Comparison of ENCODE assay signal across 8 mouse cellular contexts in genomic region chr10:128082477-128082808, GRCm38 (mm10). TPM values are rescaled to one million over a fixed set of nuclear protein-coding genes. Genes with fewer than 3 reads are reported as not detected.
DNase-seq lines count a peak whose midpoint lies in the region; ATAC-seq and TF ChIP-seq lines count a peak whose summit lies in the region.

No protein-coding gene starts in this region.

- intact Hi-C loops in left cerebral cortex, adult 2 months (cut with DNase I): loop anchor here (2.0 kb wide), 1 partner anchor 48 kb away; the partner anchor contains the start of gene Naca

- no peak for DNase-seq in left cerebral cortex, adult 2 months (ENCODE audit: extremely low spot score in 1 of 2, low spot score in 2 of 2)
- no peak for DNase-seq in left cerebral cortex, adult 11 months (ENCODE audit: low spot score)
- DNase-seq in hindbrain, postnatal 0 days (ENCODE audit: low spot score): peak; percentile 38
- DNase-seq in cerebellum, adult 9-11 months: no peak
- no peak for DNase-seq in layer of hippocampus, postnatal 25 days (ENCODE audit: extremely low spot score in 1 of 2, low spot score in 1 of 2)
- DNase-seq in kidney, postnatal 36 days: no peak

- H3K27me3 ChIP-seq in embryonic facial prominence, embryonic 13.5 days: no peaks in the 10 kb centered on the region
- no peaks in the 10 kb centered on the region for H3K27me3 ChIP-seq in hindbrain, postnatal 0 days (ENCODE audit: insufficient read depth, low read length)
- H3K27me3 ChIP-seq in myocyte (ENCODE audit: control insufficient read depth, insufficient read depth, insufficient read length): no peaks in the 10 kb centered on the region

- H3K9me3 ChIP-seq in embryonic facial prominence, embryonic 13.5 days: no peaks in the 10 kb centered on the region
- H3K9me3 ChIP-seq in hindbrain, postnatal 0 days (ENCODE audit: low read length): no peaks in the 10 kb centered on the region

- H3K9ac ChIP-seq in embryonic facial prominence, embryonic 13.5 days: peak overlapping the region; percentile 78
- peak overlapping the region; percentile 78 for H3K9ac ChIP-seq in hindbrain, postnatal 0 days (replicated peaks; ENCODE audit: low read length)

- peaks cover 35% of the 10 kb centered on the region for H3K36me3 ChIP-seq in embryonic facial prominence, embryonic 13.5 days
- peaks cover 26% of the 10 kb centered on the region for H3K36me3 ChIP-seq in hindbrain, postnatal 0 days (ENCODE audit: insufficient read depth, low read length)
- peaks cover 33% of the 10 kb centered on the region for H3K36me3 ChIP-seq in myocyte (ENCODE audit: control insufficient read depth, insufficient read depth)

- TF ChIP-seq CTCF in left cerebral cortex, adult 2 months (IDR thresholded peaks at IDR 0.05): no peak
- no peak for TF ChIP-seq CTCF in hindbrain, postnatal 0 days (IDR thresholded peaks at IDR 0.05; ENCODE audit: low read depth)

- H3ac ChIP-seq in myocyte (ENCODE audit: control insufficient read depth, insufficient read length): no peak overlapping the region

- H3K4me2 ChIP-seq in embryonic facial prominence, embryonic 13.5 days: peak overlapping the region; percentile 69
- peak overlapping the region; percentile 86 for H3K4me2 ChIP-seq in hindbrain, postnatal 0 days (ENCODE audit: low read depth, low read length)
- H3K4me2 ChIP-seq in myocyte (ENCODE audit: low read depth): peak overlapping the region; percentile 75

- no peak for ATAC-seq in embryonic facial prominence, embryonic 13.5 days (ENCODE audit: insufficient number of reproducible peaks, insufficient read depth, low FRiP score, low TSS enrichment, low read depth)
- no peak for ATAC-seq in hindbrain, postnatal 0 days

- WGBS in embryonic facial prominence, embryonic 13.5 days: 19% methylated on average over 9 of the region's 9 CpGs
- whole genome bisulfite sequencing in hindbrain, postnatal 0 days: 18% methylated on average over 9 of the region's 9 CpGs

- H3K4me1 ChIP-seq in embryonic facial prominence, embryonic 13.5 days: peaks cover 19% of the 10 kb centered on the region
- H3K4me1 ChIP-seq in hindbrain, postnatal 0 days (ENCODE audit: insufficient read depth, low read length): peaks cover 8% of the 10 kb centered on the region; the same call in 1 of the 2 replicates

- H3K79me2 ChIP-seq in myocyte (ENCODE audit: control insufficient read depth, insufficient read depth): peaks cover 44% of the 10 kb centered on the region

- peak overlapping the region; percentile 98 for H3K27ac ChIP-seq in left cerebral cortex, adult 2 months
- H3K27ac ChIP-seq in embryonic facial prominence, embryonic 13.5 days: no peak overlapping the region
- H3K27ac ChIP-seq in hindbrain, postnatal 0 days: peak overlapping the region; percentile 89

- TF ChIP-seq POLR2A in myocyte (IDR thresholded peaks at IDR 0.05; ENCODE audit: insufficient read length, low read depth): no peak

- H3K4me3 ChIP-seq in left cerebral cortex, adult 2 months: peak overlapping the region; percentile 69
- H3K4me3 ChIP-seq in embryonic facial prominence, embryonic 13.5 days: peak overlapping the region; percentile 97
- H3K4me3 ChIP-seq in hindbrain, postnatal 0 days (ENCODE audit: low read length): peak overlapping the region; percentile 98
- H3K4me3 ChIP-seq in myocyte: peak overlapping the region; percentile 99

TF ChIP-seq in myocyte, 11 proteins besides CTCF, POLR2A, EP300 and RAD21:
- TF ChIP-seq SRF (IDR thresholded peaks at IDR 0.05; ENCODE audit: control insufficient read depth, insufficient read length, low read depth) (no peak), MAX (IDR thresholded peaks at IDR 0.05; ENCODE audit: low read depth) (no peak), POLR2AphosphoS2 (IDR thresholded peaks at IDR 0.05; ENCODE audit: insufficient read length, low read depth) (no peak), CEBPB (IDR thresholded peaks at IDR 0.05; ENCODE audit: insufficient read depth, poor library complexity, severe bottlenecking) (no peak), TCF12 (IDR thresholded peaks at IDR 0.05; ENCODE audit: insufficient read depth, poor library complexity, severe bottlenecking) (no peak), MYOG (IDR thresholded peaks at IDR 0.05; ENCODE audit: control insufficient read depth in 1 of 3, insufficient read depth in 1 of 3, insufficient read length in 2 of 3, low read depth in 2 of 3) (no peak), REST (IDR thresholded peaks at IDR 0.05; ENCODE audit: insufficient read depth, insufficient read length) (no peak), E2F4 (IDR thresholded peaks at IDR 0.05; ENCODE audit: insufficient read depth) (no peak), MYOD1 (IDR thresholded peaks at IDR 0.05; ENCODE audit: control insufficient read depth in 1 of 3, insufficient read length in 2 of 3, low read depth in 2 of 3) (no peak), TCF3 (IDR thresholded peaks at IDR 0.05; ENCODE audit: insufficient read length, low read depth) (no peak), USF1 (IDR thresholded peaks at IDR 0.05; ENCODE audit: low read depth) (no peak)

RNA-seq across cellular contexts. Expression of gene Atp5b, which starts 0.6 kb away (rescaled TPM):
- total RNA-seq in left cerebral cortex, adult 2 months (2021): 1,000 to 10,000 TPM; 1,628 to 1,633 TPM
- 1,953 and 2,050 TPM in 2 replicates for polyA plus RNA-seq in embryonic facial prominence, embryonic 13.5 days (2015; fragmentation: Nextera tagmentation; extraction: Ambion mirVana)
- 6,623 and 6,768 TPM in 2 replicates for total RNA-seq in hindbrain, postnatal 0 days (2014; rRNA removed)
- polyA plus RNA-seq in hindbrain, postnatal 0 days (2015; fragmentation: Nextera tagmentation; extraction: Ambion mirVana): 2,401 and 2,438 TPM in 2 replicates
- polyA plus RNA-seq in myocyte (2012; fragmentation: generic; extraction: Trizol): 3,270 TPM
- total RNA-seq in layer of hippocampus, postnatal 25 days (2021): 1,000 to 10,000 TPM; 1,588 to 1,852 TPM

RNA-seq across cellular contexts. Expression of gene Baz2a, which starts 8.9 kb away (rescaled TPM):
- 10 to 100 TPM; 42.2 to 45.1 TPM for total RNA-seq in left cerebral cortex, adult 2 months (2021)
- polyA plus RNA-seq in embryonic facial prominence, embryonic 13.5 days (2015; fragmentation: Nextera tagmentation; extraction: Ambion mirVana): 10.9 and 11.4 TPM in 2 replicates
- 14.3 and 15.0 TPM in 2 replicates for total RNA-seq in hindbrain, postnatal 0 days (2014; rRNA removed)
- polyA plus RNA-seq in hindbrain, postnatal 0 days (2015; fragmentation: Nextera tagmentation; extraction: Ambion mirVana): 10.2 and 10.6 TPM in 2 replicates
- 12.7 TPM for polyA plus RNA-seq in myocyte (2012; fragmentation: generic; extraction: Trizol)
- total RNA-seq in layer of hippocampus, postnatal 25 days (2021): 10 to 100 TPM; 32.2 to 42.5 TPM

RNA-seq across cellular contexts. Expression of gene Ptges3, which starts 23.7 kb away (rescaled TPM):
- total RNA-seq in left cerebral cortex, adult 2 months (2021): 100 to 1,000 TPM; 121 to 123 TPM
- 537 and 556 TPM in 2 replicates for polyA plus RNA-seq in embryonic facial prominence, embryonic 13.5 days (2015; fragmentation: Nextera tagmentation; extraction: Ambion mirVana)
- 81.6 and 87.7 TPM in 2 replicates for total RNA-seq in hindbrain, postnatal 0 days (2014; rRNA removed)
- 417 and 428 TPM in 2 replicates for polyA plus RNA-seq in hindbrain, postnatal 0 days (2015; fragmentation: Nextera tagmentation; extraction: Ambion mirVana)
- 84.3 TPM for polyA plus RNA-seq in myocyte (2012; fragmentation: generic; extraction: Trizol)
- 100 to 1,000 TPM; 134 to 145 TPM for total RNA-seq in layer of hippocampus, postnatal 25 days (2021)

RNA-seq across cellular contexts. Expression of gene Naca, which starts 47.1 kb away (rescaled TPM):
- total RNA-seq in left cerebral cortex, adult 2 months (2021): 100 to 1,000 TPM; 310 to 314 TPM
- polyA plus RNA-seq in embryonic facial prominence, embryonic 13.5 days (2015; fragmentation: Nextera tagmentation; extraction: Ambion mirVana): 789 and 900 TPM in 2 replicates
- total RNA-seq in hindbrain, postnatal 0 days (2014; rRNA removed): 295 and 315 TPM in 2 replicates
- polyA plus RNA-seq in hindbrain, postnatal 0 days (2015; fragmentation: Nextera tagmentation; extraction: Ambion mirVana): 450 and 463 TPM in 2 replicates
- polyA plus RNA-seq in myocyte (2012; fragmentation: generic; extraction: Trizol): 870 TPM
- total RNA-seq in layer of hippocampus, postnatal 25 days (2021): 100 to 1,000 TPM; 317 to 351 TPM
